In the genomic region with DNA sequence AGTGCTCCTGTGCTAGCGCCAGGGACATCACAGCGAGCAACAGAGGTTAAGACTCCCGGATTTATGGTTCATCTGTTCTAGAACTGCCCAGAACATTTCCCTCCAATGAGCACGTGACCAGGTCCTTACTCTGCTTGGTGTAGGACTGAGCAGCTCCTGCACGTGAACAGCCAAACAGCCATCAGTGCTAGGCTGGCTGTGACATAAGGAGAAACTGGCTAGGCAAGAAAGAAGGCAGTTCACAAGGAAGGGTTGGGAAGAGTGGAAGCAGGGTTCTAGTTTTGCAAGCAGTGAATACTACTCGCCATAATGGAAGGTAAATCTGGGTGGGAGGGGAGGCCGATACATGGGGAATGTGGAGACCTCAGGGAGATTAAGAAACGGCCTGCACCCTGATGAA, we compare ENCODE assay signal across 24 mouse cellular contexts. TPM values are rescaled to one million over a fixed set of nuclear protein-coding genes. Genes with fewer than 3 reads are reported as not detected.
DNase-seq lines count a peak whose midpoint lies in the region; ATAC-seq and TF ChIP-seq lines count a peak whose summit lies in the region.
"Had no signal": no experiment of that assay in that cellular context is flagged by ENCODE, and none has a peak within 500 bp of the region (broad histone marks: within the 10 kb centered on the region; RNA-seq: fewer than 3 reads in every experiment).

No protein-coding gene starts in this region.

- ATAC-seq in kidney, embryonic 16.5 days (ENCODE audit: low FRiP score, low TSS enrichment), result peak; percentile 50; the same call in 1 of the 2 replicates
- peak; percentile 54 for ATAC-seq in intestine, postnatal 0 days
- no peak for ATAC-seq in stomach, embryonic 15.5 days (ENCODE audit: insufficient read depth, low FRiP score, low read depth)
- ATAC-seq: forebrain, embryonic 16.5 days had no signal

- TF ChIP-seq CTCF in kidney, adult 2 months (conservative IDR thresholded peaks at IDR 0.05; ENCODE audit: insufficient read depth, insufficient read length, low read depth, low read length), result no peak
- TF ChIP-seq CTCF in intestine, postnatal 0 days (IDR thresholded peaks at IDR 0.05; ENCODE audit: low read depth), result no peak
- TF ChIP-seq CTCF in left cerebral cortex, adult 2 months (IDR thresholded peaks at IDR 0.05), result no peak

- H3K9ac ChIP-seq in kidney, embryonic 16.5 days (replicated peaks; ENCODE audit: low read length), result no peak overlapping the region
- H3K9ac ChIP-seq in intestine, postnatal 0 days (ENCODE audit: low read depth, low read length), result no peak overlapping the region
- H3K9ac ChIP-seq in stomach, embryonic 15.5 days, result no peak overlapping the region
- H3K9ac ChIP-seq: embryonic facial prominence, embryonic 13.5 days; forebrain, embryonic 12.5 days; hindbrain, embryonic 13.5 days had no signal

- no peak for TF ChIP-seq POLR2A in kidney, adult 2 months (IDR thresholded peaks at IDR 0.05; ENCODE audit: low read depth, low read length)

- no peaks in the 10 kb centered on the region for H3K36me3 ChIP-seq in kidney, embryonic 16.5 days (ENCODE audit: insufficient read depth, low read length)
- H3K36me3 ChIP-seq in kidney, adult 2 months (ENCODE audit: control insufficient read depth, insufficient read depth, low read length), result no peaks in the 10 kb centered on the region
- H3K36me3 ChIP-seq in intestine, postnatal 0 days (ENCODE audit: control insufficient read depth, insufficient read depth), result no peaks in the 10 kb centered on the region
- no peaks in the 10 kb centered on the region for H3K36me3 ChIP-seq in stomach, embryonic 15.5 days
- H3K36me3 ChIP-seq: embryonic facial prominence, embryonic 13.5 days; forebrain, embryonic 12.5 days; heart, embryonic 10.5 days; hindbrain, embryonic 13.5 days had no signal

- H3K27ac ChIP-seq in kidney, embryonic 16.5 days (ENCODE audit: low read length), result 0 out of 2 replicates have a peak overlapping the region, but pooled peaks have one; percentile 30
- no peak overlapping the region for H3K27ac ChIP-seq in kidney, adult 2 months (ENCODE audit: insufficient read depth, low read depth, low read length)
- no peak overlapping the region for H3K27ac ChIP-seq in intestine, postnatal 0 days (ENCODE audit: low read depth, low read length)
- peak overlapping the region; percentile 50; the same call in 1 of the 2 replicates for H3K27ac ChIP-seq in stomach, embryonic 15.5 days
- H3K27ac ChIP-seq in left cerebral cortex, adult 2 months, result no peak overlapping the region
- H3K27ac ChIP-seq: embryonic facial prominence, embryonic 13.5 days; forebrain, embryonic 12.5 days; gastrocnemius, adult 2 months; heart, embryonic 10.5 days; hindbrain, embryonic 13.5 days had no signal

- no peak overlapping the region for H3K4me2 ChIP-seq in kidney, embryonic 16.5 days (replicated peaks; ENCODE audit: low read depth, low read length)
- no peak overlapping the region for H3K4me2 ChIP-seq in intestine, postnatal 0 days (replicated peaks; ENCODE audit: low read depth)
- H3K4me2 ChIP-seq in stomach, embryonic 15.5 days, result no peak overlapping the region
- H3K4me2 ChIP-seq: embryonic facial prominence, embryonic 13.5 days; forebrain, embryonic 12.5 days; hindbrain, embryonic 13.5 days had no signal

- intact Hi-C loops in left cerebral cortex, adult 2 months (cut with DNase I), result no loop called here

- 75% methylated on average over 8 of the region's 8 CpGs for WGBS in kidney, embryonic 16.5 days
- WGBS in kidney, adult 2 months, result 69% methylated on average over 8 of the region's 8 CpGs
- 54% methylated on average over 8 of the region's 8 CpGs for WGBS in intestine, postnatal 0 days
- WGBS in stomach, embryonic 15.5 days, result 63% methylated on average over 8 of the region's 8 CpGs

- no peak overlapping the region for H3K4me3 ChIP-seq in kidney, embryonic 16.5 days (ENCODE audit: low read length)
- H3K4me3 ChIP-seq in kidney, adult 2 months (ENCODE audit: insufficient read depth, low read depth, low read length), result no peak overlapping the region
- no peak overlapping the region for H3K4me3 ChIP-seq in intestine, postnatal 0 days (ENCODE audit: low read depth, low read length)
- H3K4me3 ChIP-seq in stomach, embryonic 15.5 days (replicated peaks), result no peak overlapping the region
- H3K4me3 ChIP-seq in left cerebral cortex, adult 2 months, result no peak overlapping the region
- H3K4me3 ChIP-seq: embryonic facial prominence, embryonic 13.5 days; forebrain, embryonic 12.5 days; gastrocnemius, adult 2 months; heart, embryonic 10.5 days; hindbrain, embryonic 13.5 days had no signal

- no peaks in the 10 kb centered on the region for H3K9me3 ChIP-seq in kidney, embryonic 16.5 days (ENCODE audit: low read length)
- no peaks in the 10 kb centered on the region for H3K9me3 ChIP-seq in intestine, postnatal 0 days (ENCODE audit: control insufficient read depth)
- no peaks in the 10 kb centered on the region for H3K9me3 ChIP-seq in stomach, embryonic 15.5 days
- H3K9me3 ChIP-seq: embryonic facial prominence, embryonic 13.5 days; forebrain, embryonic 12.5 days; heart, embryonic 10.5 days; hindbrain, embryonic 13.5 days had no signal

- DNase-seq in kidney, adult 2 months, result no peak
- DNase-seq in left cerebral cortex, adult 2 months (ENCODE audit: extremely low spot score in 1 of 2, low spot score in 2 of 2), result no peak
- no peak for DNase-seq in spleen, postnatal 36 days (ENCODE audit: low spot score in 2 of 2)
- no peak for DNase-seq in layer of hippocampus, adult 9-11 months
- DNase-seq: adrenal gland, adult 2 months; adrenal gland, postnatal 25 days; cerebellum, adult 18-20 months; cerebellum, adult 9-11 months; cerebellum, postnatal 36 days; gastrocnemius, adult 2 months; gastrocnemius, postnatal 36 days; heart, adult 18-20 months; heart, postnatal 10 days had no signal

- no peaks in the 10 kb centered on the region for H3K27me3 ChIP-seq in kidney, embryonic 16.5 days (ENCODE audit: insufficient read depth, low read length)
- no peaks in the 10 kb centered on the region for H3K27me3 ChIP-seq in kidney, adult 2 months (replicated peaks; ENCODE audit: control insufficient read depth, insufficient read depth, low read length)
- no peaks in the 10 kb centered on the region for H3K27me3 ChIP-seq in intestine, postnatal 0 days (replicated peaks; ENCODE audit: control insufficient read depth, insufficient read depth, low read length)
- H3K27me3 ChIP-seq in stomach, embryonic 15.5 days (replicated peaks), result no peaks in the 10 kb centered on the region
- H3K27me3 ChIP-seq: embryonic facial prominence, embryonic 13.5 days; forebrain, embryonic 12.5 days; hindbrain, embryonic 13.5 days had no signal

- H3K4me1 ChIP-seq in kidney, embryonic 16.5 days (ENCODE audit: insufficient read depth, low read length), result peaks cover 16% of the 10 kb centered on the region
- peaks cover 14% of the 10 kb centered on the region for H3K4me1 ChIP-seq in kidney, adult 2 months (ENCODE audit: control insufficient read depth, insufficient read depth, low read length)
- H3K4me1 ChIP-seq in intestine, postnatal 0 days (replicated peaks; ENCODE audit: control insufficient read depth, insufficient read depth, low read length), result peaks cover 12% of the 10 kb centered on the region; the same call in 1 of the 2 replicates
- H3K4me1 ChIP-seq in stomach, embryonic 15.5 days, result peaks cover 9% of the 10 kb centered on the region; the same call in 1 of the 2 replicates
- H3K4me1 ChIP-seq: forebrain, embryonic 12.5 days; hindbrain, embryonic 13.5 days had no signal

RNA-seq across cellular contexts. Expression of gene Lamb1, which starts 10.1 kb away (rescaled TPM):
- 174 and 175 TPM in 2 replicates for polyA plus RNA-seq in kidney, embryonic 16.5 days (2015; fragmentation: Nextera tagmentation; extraction: Ambion mirVana)
- polyA plus RNA-seq in kidney, adult 2 months (2012; rRNA removed), result 41.0 and 46.5 TPM in 2 replicates
- polyA plus RNA-seq in intestine, postnatal 0 days (2015; fragmentation: Nextera tagmentation; extraction: Ambion mirVana), result 25.8 and 27.5 TPM in 2 replicates
- polyA plus RNA-seq in stomach, embryonic 15.5 days (2015; fragmentation: Nextera tagmentation; extraction: Ambion mirVana), result 83.4 and 94.1 TPM in 2 replicates
- 10 to 100 TPM; 16.8 to 17.1 TPM for total RNA-seq in left cerebral cortex, adult 2 months (2021)
- total RNA-seq: hematopoietic stem cell, adult 5-6 weeks had no signal

RNA-seq across cellular contexts. Expression of gene Gm6993, which starts 14.4 kb away (rescaled TPM):
- polyA plus RNA-seq in kidney, embryonic 16.5 days (2015; fragmentation: Nextera tagmentation; extraction: Ambion mirVana), result not detected in 2 replicates
- not detected in 2 replicates for polyA plus RNA-seq in kidney, adult 2 months (2012; rRNA removed)
- polyA plus RNA-seq in intestine, postnatal 0 days (2015; fragmentation: Nextera tagmentation; extraction: Ambion mirVana), result not detected in 2 replicates
- not detected in 2 replicates for polyA plus RNA-seq in stomach, embryonic 15.5 days (2015; fragmentation: Nextera tagmentation; extraction: Ambion mirVana)
- not detected for total RNA-seq in left cerebral cortex, adult 2 months (2021)
- total RNA-seq: adrenal gland, adult 2 months; adrenal gland, postnatal 25 days; ES-E14; gastrocnemius, adult 2 months; gastrocnemius, postnatal 36 days; heart, adult 18-20 months; heart, postnatal 10 days; hematopoietic stem cell, adult 5-6 weeks had no signal
- polyA plus RNA-seq: adrenal gland, adult 2 months; embryonic facial prominence, embryonic 13.5 days; forebrain, embryonic 12.5 days; forebrain, embryonic 16.5 days; heart, embryonic 10.5 days; heart, embryonic 14.5 days; hindbrain, embryonic 13.5 days had no signal

Comparison
In these comparisons a context has a peak if more than half of its experiments do, and no peak if none do; other contexts are left out.
1. H3K27ac ChIP-seq: peak in kidney, embryonic 16.5 days (single experiment) and stomach, embryonic 15.5 days (single experiment); none in kidney, adult 2 months (single experiment), intestine, postnatal 0 days (single experiment) and left cerebral cortex, adult 2 months (single experiment).